Mouse (Mus musculus): ENCODE results near the gene Gimap9. TPM values are rescaled to one million over a fixed set of nuclear protein-coding genes. Genes with fewer than 3 reads are reported as not detected.

The Gimap9 gene
- polyA plus RNA-seq, 1 experiment = 0.65 TPM

DNA sequence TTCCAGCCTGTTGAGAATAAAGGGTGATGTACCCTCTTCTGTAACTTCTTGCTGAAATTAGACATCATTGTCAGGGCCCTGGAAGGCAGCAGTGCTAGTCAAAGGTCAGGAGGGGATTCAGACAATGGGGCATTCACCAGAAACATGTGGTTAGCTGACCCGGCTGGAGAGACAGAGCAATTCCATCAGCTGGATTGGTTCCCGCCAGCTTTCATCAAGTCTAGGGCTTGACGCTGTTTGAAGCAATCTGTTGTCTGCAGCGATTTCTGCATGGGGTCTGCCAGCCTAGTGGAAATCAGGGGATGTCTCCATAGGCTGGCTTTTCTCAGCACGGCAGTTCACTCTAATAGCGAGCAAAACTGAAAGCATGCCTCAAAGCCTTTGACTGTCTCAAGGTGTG is 39.4 kb upstream of the Gimap9 start:
- Histone ChIP-seq H3K4me3 (ENCODE audit: insufficient read depth, low read length) (no peak overlapping the region), H3K4me1 (ENCODE audit: control insufficient read depth, insufficient read depth, low read length) (no peaks in the 10 kb centered on the region; the same call in 1 of the 2 replicates), H3K27ac (ENCODE audit: insufficient read depth, low read length) (no peak overlapping the region)
- TF ChIP-seq CTCF (IDR thresholded peaks at IDR 0.05; ENCODE audit: extremely low read depth, insufficient read depth, low read length) = no peak
- no peak for TF ChIP-seq POLR2A (IDR thresholded peaks at IDR 0.05; ENCODE audit: extremely low read depth, insufficient read depth, low read length)

- Histone ChIP-seq H3K4me1 (ENCODE audit: control insufficient read depth, insufficient read depth, low read length) (no peaks in the 10 kb centered on the region; the same call in 1 of the 2 replicates), H3K4me3 (ENCODE audit: insufficient read depth, low read length) (no peak overlapping the region)
- TF ChIP-seq POLR2A (IDR thresholded peaks at IDR 0.05; ENCODE audit: extremely low read depth, insufficient read depth, low read length) (no peak), CTCF (IDR thresholded peaks at IDR 0.05; ENCODE audit: extremely low read depth, insufficient read depth, low read length) (no peak)
Observed at GRCm38 (mm10) chr6:48637811-48638500, 38.0 kb upstream of the Gimap9 start.

GRCm38 (mm10) chr6:48638553-48638952 is 37.4 kb upstream of the Gimap9 start:
- H3K4me3 ChIP-seq (ENCODE audit: insufficient read depth, low read length) = no peak overlapping the region
- H3K27ac ChIP-seq (ENCODE audit: insufficient read depth, low read length) = no peak overlapping the region
- TF ChIP-seq POLR2A (IDR thresholded peaks at IDR 0.05; ENCODE audit: extremely low read depth, insufficient read depth, low read length) (no peak), CTCF (IDR thresholded peaks at IDR 0.05; ENCODE audit: extremely low read depth, insufficient read depth, low read length) (no peak)

More at GRCm38 (mm10) chr6:48637811-48638500, 38.0 kb upstream of the Gimap9 start:
- H3K27ac ChIP-seq (ENCODE audit: insufficient read depth, low read length) = no peak overlapping the region

GRCm38 (mm10) chr6:48641391-48641790 is 34.5 kb upstream of the Gimap9 start:
- H3K27ac ChIP-seq (ENCODE audit: insufficient read depth, low read length) = no peak overlapping the region
- no peaks in the 10 kb centered on the region; the same call in 1 of the 2 replicates for H3K4me1 ChIP-seq (ENCODE audit: control insufficient read depth, insufficient read depth, low read length)
- no peak for TF ChIP-seq CTCF (IDR thresholded peaks at IDR 0.05; ENCODE audit: extremely low read depth, insufficient read depth, low read length)
- TF ChIP-seq POLR2A (IDR thresholded peaks at IDR 0.05; ENCODE audit: extremely low read depth, insufficient read depth, low read length) = no peak
- H3K4me3 ChIP-seq (ENCODE audit: insufficient read depth, low read length) = no peak overlapping the region

More at GRCm38 (mm10) chr6:48638553-48638952, 37.4 kb upstream of the Gimap9 start:
- no peaks in the 10 kb centered on the region; the same call in 1 of the 2 replicates for H3K4me1 ChIP-seq (ENCODE audit: control insufficient read depth, insufficient read depth, low read length)

- H3K4me1 ChIP-seq (ENCODE audit: control insufficient read depth, insufficient read depth, low read length) = no peaks in the 10 kb centered on the region; the same call in 1 of the 2 replicates
- TF ChIP-seq CTCF (IDR thresholded peaks at IDR 0.05; ENCODE audit: extremely low read depth, insufficient read depth, low read length) = peak; percentile 59; the same call in 1 of the 2 replicates
- no peak for TF ChIP-seq POLR2A (IDR thresholded peaks at IDR 0.05; ENCODE audit: extremely low read depth, insufficient read depth, low read length)
- H3K27ac ChIP-seq (ENCODE audit: insufficient read depth, low read length) = no peak overlapping the region
- H3K4me3 ChIP-seq (ENCODE audit: insufficient read depth, low read length) = no peak overlapping the region
Observed at GRCm38 (mm10) chr6:48642764-48643292, 33.1 kb upstream of the Gimap9 start.

- Histone ChIP-seq H3K4me1 (ENCODE audit: control insufficient read depth, insufficient read depth, low read length) (no peaks in the 10 kb centered on the region), H3K4me3 (ENCODE audit: insufficient read depth, low read length) (no peak overlapping the region), H3K27ac (ENCODE audit: insufficient read depth, low read length) (no peak overlapping the region)
- TF ChIP-seq POLR2A (IDR thresholded peaks at IDR 0.05; ENCODE audit: extremely low read depth, insufficient read depth, low read length) (no peak), CTCF (IDR thresholded peaks at IDR 0.05; ENCODE audit: extremely low read depth, insufficient read depth, low read length) (peak; percentile 86)
Observed at GRCm38 (mm10) chr6:48645660-48646308, 30.1 kb upstream of the Gimap9 start.

DNA sequence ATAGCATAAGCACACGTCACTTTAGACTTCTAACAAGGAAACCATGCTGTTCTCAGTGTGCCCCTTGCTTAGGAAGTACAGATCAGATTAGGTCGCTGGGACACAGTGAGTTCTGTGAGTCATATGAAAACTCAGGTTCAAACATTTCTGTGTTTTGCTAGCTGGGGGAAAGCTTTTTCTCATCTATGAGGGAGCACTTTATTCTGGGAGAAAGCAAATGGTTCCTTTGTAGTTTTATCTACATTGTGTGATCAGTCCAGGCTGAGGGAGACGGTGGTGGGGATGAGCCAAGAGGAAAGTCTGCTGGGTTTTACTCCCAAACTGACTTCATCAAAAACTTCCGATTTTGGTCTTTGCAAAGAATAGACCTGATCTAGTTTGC is 29.6 kb upstream of the Gimap9 start:
- H3K4me3 ChIP-seq (ENCODE audit: insufficient read depth, low read length) = no peak overlapping the region
- TF ChIP-seq CTCF (IDR thresholded peaks at IDR 0.05; ENCODE audit: extremely low read depth, insufficient read depth, low read length) = no peak
- no peak for TF ChIP-seq POLR2A (IDR thresholded peaks at IDR 0.05; ENCODE audit: extremely low read depth, insufficient read depth, low read length)

GRCm38 (mm10) chr6:48646995-48647394 is 28.9 kb upstream of the Gimap9 start, which contains the start of gene Gimap8:
Gene Gimap8 (plus strand): TSS chr6:48647234.
- TF ChIP-seq POLR2A (IDR thresholded peaks at IDR 0.05; ENCODE audit: extremely low read depth, insufficient read depth, low read length) (no peak), CTCF (IDR thresholded peaks at IDR 0.05; ENCODE audit: extremely low read depth, insufficient read depth, low read length) (peak; percentile 37; the same call in 1 of the 2 replicates)
- no peak within 1 kb of the TSS for H3K27ac ChIP-seq (ENCODE audit: insufficient read depth, low read length)
- no peak within 1 kb of the TSS for H3K4me3 ChIP-seq (ENCODE audit: insufficient read depth, low read length)
- H3K4me1 ChIP-seq (ENCODE audit: control insufficient read depth, insufficient read depth, low read length) = no peaks in the 10 kb centered on the region

More for the DNA sequence above, 29.6 kb upstream of the Gimap9 start:
- Histone ChIP-seq H3K4me1 (ENCODE audit: control insufficient read depth, insufficient read depth, low read length) (no peaks in the 10 kb centered on the region), H3K27ac (ENCODE audit: insufficient read depth, low read length) (no peak overlapping the region)

GRCm38 (mm10) chr6:48647611-48648010 is 28.3 kb upstream of the Gimap9 start:
- no peaks in the 10 kb centered on the region for H3K4me1 ChIP-seq (ENCODE audit: control insufficient read depth, insufficient read depth, low read length)
- TF ChIP-seq CTCF (IDR thresholded peaks at IDR 0.05; ENCODE audit: extremely low read depth, insufficient read depth, low read length) (no peak), POLR2A (IDR thresholded peaks at IDR 0.05; ENCODE audit: extremely low read depth, insufficient read depth, low read length) (no peak)

More at GRCm38 (mm10) chr6:48647611-48648010, 28.3 kb upstream of the Gimap9 start:
- no peak overlapping the region for H3K4me3 ChIP-seq (ENCODE audit: insufficient read depth, low read length)
- H3K27ac ChIP-seq (ENCODE audit: insufficient read depth, low read length) = no peak overlapping the region
